Mouse (Mus musculus) heart, adult 18-20 months (tissue): ENCODE results near the gene Pparg. TPM values are rescaled to one million over a fixed set of nuclear protein-coding genes. Genes with fewer than 3 reads are reported as not detected.

Experiments used
- DNase-seq, 2 experiments: peaks; one replicate each; pipeline ENCODE4 v3.0.0; 2021 to 2022; ENCODE audit warnings: mixed read lengths in 1 of 2
- total RNA-seq, 2 experiments: library from RNA; stranded (reverse); gene quantifications; 2 replicates each; pipeline ENCODE4 v1.2.3; 2021

Pparg gene
- total RNA-seq, 2 experiments from 2014 or later, result 12.9 to 19.0 TPM

DNA sequence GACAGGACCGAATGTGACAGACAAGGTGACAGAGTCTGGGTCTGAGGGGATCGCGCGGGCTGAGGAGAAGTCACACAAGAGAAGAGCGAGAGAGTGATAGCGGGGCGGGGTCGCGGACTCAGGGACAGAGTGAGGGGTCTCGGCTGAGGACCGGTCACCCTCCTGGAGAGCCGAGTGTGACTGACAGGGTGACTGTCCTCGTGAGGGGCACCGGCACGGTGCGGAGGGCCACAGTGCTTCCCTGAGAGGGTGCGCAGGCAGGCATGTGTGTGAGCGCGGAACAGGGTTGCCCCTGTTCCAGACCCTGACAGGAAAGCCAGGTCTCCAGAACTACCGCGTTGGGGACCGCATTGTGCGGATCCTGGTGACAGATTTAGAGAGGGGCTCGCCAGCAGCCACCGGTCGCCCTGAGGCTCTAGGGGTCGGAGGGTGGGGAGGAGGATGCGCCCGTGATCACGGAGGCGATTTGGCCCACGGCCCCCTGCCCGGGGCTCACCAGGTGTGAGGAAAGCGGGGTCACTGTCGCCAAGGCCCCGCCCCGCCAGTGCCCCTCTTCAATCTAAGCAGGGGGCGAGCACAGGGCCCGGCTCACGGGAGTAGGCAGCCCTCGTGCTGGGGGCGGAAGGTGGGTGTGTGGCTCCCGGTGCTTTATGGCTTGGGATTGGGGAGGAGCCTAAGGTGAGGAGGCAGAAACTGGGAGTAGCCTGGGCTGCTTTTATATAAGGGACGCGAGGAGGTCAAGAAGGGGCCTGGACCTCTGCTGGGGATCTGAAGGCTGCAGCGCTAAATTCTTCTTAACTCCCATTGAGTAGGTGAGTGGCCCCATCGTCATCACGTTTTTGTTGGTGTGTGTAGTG is 1.1 kb downstream of the Pparg start:
- peak; percentile 59 to 72 for DNase-seq

DNA sequence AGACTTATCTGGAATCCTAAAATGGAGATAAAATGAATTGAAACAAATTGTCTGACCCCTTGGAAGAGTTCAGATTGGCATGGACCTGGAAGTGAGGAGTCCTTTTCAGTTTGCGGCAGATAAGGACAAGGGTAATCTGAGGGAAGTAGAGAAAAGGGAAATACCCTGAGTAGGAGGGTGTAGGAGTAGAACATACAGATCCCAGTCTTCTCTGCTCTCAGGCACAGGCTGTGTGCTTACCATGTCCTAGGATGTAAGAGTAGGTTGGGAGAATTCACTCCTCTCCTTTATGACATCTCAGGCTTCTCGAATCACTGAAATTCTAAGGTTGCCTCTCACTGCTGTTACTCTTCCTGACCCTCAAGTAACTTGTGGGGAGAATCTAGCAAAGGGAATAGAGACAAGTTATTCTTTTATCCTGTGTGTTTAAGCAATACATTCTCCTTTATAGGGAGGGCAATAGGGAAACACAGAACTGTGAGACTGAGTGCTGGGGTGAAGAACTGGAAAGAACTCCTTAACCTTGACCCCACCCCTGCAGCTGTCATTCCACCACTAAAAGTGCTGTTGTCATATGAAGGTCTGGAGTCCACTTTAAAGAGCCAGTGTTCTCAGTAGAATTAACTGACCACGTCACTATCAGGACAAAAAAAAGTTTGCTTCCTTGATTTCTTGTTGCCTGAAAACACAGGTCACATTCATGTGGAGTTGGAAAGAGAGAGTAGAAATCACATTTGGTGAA is 6.3 kb downstream of the Pparg start:
- DNase-seq, result no peak

- DNase-seq, result no peak
These were observed 14.4 kb downstream of the Pparg start for GRCm38 (mm10) chr6:115374871-115375852.

DNA sequence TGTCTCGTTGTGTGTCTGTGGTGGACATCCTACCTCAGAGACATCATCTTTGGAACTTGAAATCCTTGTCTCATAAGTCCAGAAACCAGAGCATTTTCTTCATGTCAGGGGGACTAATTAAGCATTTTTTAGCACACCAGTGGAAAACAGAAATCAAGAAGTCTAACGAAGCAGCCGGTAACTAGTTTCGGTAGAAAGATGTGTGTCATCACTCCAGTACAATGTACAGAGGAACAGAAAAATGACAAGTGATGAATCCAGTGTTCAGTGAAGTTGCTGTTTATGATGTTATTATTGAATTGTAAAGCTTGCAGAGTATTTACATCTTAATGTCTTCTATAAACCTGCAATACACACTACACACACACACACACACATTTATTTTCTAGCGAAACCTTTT is 19.8 kb downstream of the Pparg start:
- DNase-seq, result no peak

DNA sequence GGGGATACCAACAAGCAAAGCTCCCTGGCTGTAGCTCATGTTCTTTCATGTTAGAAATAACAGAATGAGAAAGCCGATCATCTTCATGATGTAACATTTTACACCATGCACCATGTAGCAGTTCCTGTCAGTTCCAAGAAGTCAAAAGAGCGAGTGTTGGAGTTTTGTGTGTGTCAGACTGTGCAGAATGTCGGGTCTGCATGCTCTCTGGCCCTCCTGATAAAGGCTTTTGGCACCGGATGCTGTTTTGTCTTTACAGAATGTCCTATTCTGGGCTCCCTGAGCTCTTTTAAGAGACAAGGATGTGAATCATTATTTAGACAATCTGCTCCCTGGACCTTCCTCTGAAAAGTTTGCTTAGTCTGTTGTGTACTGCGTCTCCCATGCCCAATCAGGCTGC is 22.0 kb downstream of the Pparg start:
- peak; percentile 53 to 73 for DNase-seq

DNA sequence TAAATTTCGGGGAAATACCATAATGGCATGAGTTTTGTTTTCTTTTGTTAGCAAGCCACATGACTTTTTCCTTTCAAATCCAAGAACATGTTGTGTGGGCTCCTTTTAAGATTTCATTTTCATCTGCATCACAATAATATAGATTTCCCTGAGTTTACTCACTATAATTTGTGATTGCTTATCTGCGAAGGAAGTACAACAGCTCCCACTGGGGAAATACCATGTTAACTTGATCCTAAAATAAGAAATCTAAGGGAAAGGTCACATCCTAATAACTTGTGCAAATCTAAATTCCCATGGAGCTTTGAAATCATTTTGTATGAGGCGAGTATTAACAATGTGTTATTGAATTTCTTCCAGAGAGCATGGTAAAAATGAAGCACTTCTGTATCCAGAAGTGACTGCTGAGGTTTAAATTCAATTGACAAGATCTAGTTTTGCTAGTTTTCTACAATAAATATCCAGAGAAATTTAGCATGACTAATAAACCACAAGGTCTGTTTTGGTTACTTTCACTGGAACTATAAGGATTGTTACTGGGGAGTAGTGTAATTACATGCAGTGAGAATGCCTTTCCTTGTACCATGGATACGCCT is 29.3 kb downstream of the Pparg start:
- peak in 1 of 2 experiments; percentile 16 for DNase-seq

- DNase-seq, result no peak
These were observed 36.2 kb downstream of the Pparg start for GRCm38 (mm10) chr6:115396911-115397310.

GRCm38 (mm10) chr6:115404354-115404753 is 43.6 kb downstream of the Pparg start:
- no peak for DNase-seq

GRCm38 (mm10) chr6:115411477-115411876 is 50.7 kb downstream of the Pparg start:
- no peak for DNase-seq

- DNase-seq, result no peak
These were observed 57.4 kb downstream of the Pparg start for GRCm38 (mm10) chr6:115418171-115418570.

DNA sequence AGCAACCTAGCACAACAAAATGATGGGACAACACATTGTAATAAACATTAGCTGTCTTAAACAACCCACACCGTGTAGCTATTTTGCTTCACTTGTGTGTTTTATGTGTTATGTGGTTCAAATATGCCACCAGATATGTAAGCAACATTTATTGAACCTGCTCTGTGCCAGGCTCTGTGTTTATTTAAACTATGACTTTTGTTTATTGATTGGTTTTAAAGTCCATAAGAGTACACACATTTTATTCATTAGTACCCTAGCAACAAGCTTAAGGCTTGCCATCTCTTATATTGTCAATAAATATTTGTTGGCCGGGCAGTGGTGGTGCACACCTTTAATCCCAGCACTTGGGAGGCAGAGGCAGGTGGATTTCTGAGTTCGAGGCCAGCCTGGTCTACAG is 58.2 kb downstream of the Pparg start:
- no peak for DNase-seq

GRCm38 (mm10) chr6:115420963-115421362 is 60.2 kb downstream of the Pparg start:
- DNase-seq, result peak; percentile 74 to 84

DNA sequence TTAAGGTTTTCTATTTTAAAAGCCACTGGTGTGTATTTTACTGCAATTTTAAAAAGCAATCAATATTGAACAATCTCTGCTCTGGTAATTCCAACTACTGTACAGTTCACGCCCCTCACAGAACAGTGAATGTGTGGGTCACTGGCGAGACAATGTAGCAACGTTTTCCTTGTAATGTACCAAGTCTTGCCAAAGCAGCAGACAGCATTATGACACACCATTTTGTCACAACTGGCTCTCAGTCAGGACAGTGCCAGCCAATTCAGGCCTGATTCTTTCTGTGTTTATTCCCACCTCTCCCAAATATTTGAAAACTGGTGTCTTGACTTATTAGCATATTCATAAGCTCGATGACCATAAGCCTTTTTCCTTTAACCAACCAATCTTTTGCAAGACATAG is 60.9 kb downstream of the Pparg start:
- peak in 1 of 2 experiments; percentile 16 for DNase-seq

GRCm38 (mm10) chr6:115424433-115424832 is 63.7 kb downstream of the Pparg start:
- DNase-seq, result peak; percentile 7 to 25

DNA sequence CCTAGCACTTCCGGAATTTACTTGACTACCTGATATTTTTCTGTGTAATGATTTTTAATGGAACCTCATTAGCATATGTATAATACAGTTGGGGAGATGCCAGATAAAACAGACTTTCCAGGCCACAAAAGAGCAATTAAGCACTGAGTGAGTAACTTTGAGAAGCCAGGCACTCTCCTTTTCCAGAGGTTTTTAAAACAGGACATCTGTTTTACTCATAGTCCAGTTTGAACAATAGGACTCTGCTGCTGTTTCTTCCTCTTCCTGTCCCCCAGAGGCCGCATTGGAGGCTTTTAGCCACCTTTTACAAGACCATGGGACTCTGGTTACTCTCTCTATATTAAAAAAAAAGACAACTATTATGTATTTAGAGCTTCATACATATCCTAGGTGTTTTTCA is 72.0 kb downstream of the Pparg start:
- peak; percentile 13 to 58 for DNase-seq

GRCm38 (mm10) chr6:115434054-115434453 is 73.3 kb downstream of the Pparg start:
- no peak for DNase-seq

- no peak for DNase-seq
These were observed 74.1 kb downstream of the Pparg start for GRCm38 (mm10) chr6:115434816-115435215.

DNA sequence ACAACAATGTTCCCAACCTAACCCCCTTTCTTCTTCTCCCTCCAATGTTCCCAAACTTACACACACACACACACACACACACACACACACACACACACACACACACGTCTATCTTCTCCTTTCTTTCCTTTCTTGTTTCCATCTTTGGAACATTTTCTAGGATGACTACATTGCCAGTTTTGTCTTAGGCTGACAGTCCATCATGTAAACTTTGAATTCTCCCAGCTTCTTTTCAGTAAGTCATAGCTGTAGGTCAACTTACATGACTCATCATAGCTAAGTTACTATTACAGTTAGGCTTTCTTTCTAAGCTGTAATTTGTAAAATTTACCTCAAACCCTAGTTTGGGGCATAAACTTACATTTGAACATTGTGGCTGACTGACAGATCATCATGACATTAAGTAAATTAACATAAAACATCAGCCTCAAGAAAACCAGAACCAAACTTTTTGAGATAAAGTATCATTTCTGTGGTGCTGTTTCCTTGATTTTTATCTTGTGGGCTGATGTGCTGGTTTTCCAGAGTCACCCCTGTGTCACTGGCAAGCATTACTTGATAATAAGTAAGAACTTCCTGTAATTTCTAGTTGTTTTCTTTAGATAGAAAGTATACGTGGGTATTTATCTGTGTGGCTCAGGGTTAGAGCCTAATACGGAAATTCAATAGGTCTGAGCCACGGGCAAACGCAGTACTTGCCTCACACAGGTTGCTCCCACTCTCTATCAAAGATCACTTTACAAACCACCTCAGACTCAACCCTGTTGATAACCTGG is 79.7 kb downstream of the Pparg start:
- no peak for DNase-seq

DNA sequence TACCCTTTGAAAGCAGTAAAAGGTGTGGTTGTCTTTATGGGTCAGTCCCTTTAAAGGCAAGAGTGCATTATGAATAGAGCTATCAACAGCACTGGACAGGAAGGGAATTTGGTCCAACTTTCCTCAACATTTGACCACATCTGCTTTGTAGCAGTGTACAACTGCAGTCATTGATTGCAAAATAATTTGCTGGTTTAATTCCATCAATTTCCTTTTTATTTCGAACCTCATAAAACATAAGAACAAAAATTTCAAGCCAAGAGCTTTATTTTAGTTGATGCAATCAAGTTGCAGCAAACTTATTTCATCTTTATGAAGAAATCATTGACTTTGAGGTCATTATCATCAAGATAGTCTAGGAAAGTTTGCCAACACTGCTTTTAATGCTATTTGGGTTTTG is 91.8 kb downstream of the Pparg start:
- no peak for DNase-seq

DNA sequence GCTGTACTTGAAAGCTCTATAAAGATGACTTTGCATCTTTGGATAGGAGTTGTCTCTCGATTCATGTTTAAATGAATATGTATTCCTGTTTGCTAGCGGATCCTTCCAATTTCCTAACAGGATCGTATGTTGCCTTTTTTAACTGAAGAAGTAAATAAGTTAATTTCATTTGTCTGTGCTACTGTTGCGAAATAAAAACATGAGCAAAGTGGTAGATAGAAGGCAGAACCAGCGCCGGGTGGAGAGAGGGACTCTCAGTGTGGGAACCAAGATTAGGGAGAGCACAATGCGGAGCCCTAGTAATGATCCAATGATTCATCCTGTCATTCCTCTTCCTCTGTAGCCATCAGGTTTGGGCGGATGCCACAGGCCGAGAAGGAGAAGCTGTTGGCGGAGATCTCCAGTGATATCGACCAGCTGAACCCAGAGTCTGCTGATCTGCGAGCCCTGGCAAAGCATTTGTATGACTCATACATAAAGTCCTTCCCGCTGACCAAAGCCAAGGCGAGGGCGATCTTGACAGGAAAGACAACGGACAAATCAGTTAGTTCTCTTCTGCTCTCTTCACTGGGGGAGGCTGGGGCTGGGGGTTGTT is 102.1 kb downstream of the Pparg start:
- DNase-seq, result peak; percentile 85 to 90

DNA sequence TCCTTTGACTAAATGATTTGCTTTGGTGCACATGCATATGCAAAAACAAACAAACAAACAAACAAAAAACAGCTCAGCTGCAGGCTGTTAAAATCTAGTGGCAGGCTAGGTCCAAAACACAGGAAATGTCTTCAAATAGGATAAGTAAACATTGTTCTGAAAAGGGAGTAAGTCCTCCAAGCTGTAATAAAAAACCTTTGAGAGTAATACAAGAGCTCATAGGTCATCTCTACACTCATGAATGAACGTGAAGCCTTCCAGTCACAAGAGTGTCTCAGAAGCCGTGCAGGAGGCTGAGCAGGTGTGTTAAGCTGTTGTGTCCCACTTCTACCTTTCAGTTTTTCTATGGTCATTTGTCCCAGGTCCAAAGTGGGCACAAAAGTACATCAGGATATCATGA is 102.6 kb downstream of the Pparg start:
- no peak for DNase-seq
